Mouse (Mus musculus) adrenal gland, adult 8-10 months (tissue): ENCODE measurements around the gene Chmp1a. TPM values are rescaled to one million over a fixed set of nuclear protein-coding genes. Genes with fewer than 3 reads are reported as not detected.
"Not testable (repeated sequence)": the region's sequence is repeated elsewhere in the genome, so short reads cannot be mapped to it uniquely, and the experiment has no call there.

Source experiments
- DNase-seq: peaks from one replicate; pipeline ENCODE4 v3.0.0; 2022
- total RNA-seq, 4 experiments: library from RNA; stranded (reverse); gene quantifications; 2 replicates each; pipeline ENCODE4 v1.2.4; 2022

Chmp1a gene
- 100 to 1,000 TPM; 112 to 141 (median 134) TPM for total RNA-seq

DNA sequence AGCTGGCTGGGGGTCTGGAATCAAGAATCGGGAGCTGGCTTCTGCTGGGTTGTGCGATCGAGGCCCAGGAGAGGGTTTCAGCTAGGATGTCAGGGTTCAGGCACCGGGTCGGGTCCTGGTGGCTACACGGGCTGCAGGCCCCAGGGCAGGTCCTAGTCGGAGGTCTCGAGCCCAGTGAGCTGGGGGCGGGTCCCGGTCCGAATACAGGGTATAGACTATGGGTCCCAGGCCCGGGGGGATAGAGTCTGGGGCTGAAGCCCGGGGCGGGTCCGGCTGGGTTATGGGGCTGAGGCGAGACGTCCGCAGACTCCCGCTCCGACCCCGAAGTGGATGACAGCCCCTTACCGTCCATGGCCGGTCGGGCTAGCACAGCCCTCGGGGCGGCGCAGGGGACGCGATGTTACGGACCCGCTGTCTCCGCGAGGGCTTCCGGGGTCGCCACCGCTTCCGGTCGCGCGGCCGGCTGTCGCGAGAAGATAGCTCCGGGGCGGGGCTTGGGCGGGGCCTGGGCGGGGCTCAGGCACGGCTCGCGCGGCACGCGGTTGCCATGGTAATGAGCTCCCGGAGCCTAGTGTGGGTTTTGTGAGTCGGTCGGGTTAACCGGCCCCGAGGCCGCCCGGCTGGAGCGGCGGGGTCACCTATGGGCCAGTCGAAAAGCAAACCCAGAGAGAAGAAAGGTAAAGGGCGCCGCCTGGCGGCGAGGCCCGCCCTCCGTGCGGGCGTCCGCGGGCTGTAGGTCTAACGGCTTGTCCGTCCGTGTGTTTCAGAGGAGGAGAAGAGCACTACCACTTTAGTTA, at the start of gene Chmp1a, which contains the start of gene Spata33:
Gene Chmp1a (minus strand): TSS at position 443 of the 797 bp plus-strand sequence.
Gene Spata33 (plus strand): TSS at position 512 of the 797 bp plus-strand sequence.
- peak; percentile 93 for DNase-seq

- not testable (repeated sequence) for DNase-seq
Observed at GRCm38 (mm10) chr8:123257593-123257992, 45.0 kb upstream of the Chmp1a start.

DNA sequence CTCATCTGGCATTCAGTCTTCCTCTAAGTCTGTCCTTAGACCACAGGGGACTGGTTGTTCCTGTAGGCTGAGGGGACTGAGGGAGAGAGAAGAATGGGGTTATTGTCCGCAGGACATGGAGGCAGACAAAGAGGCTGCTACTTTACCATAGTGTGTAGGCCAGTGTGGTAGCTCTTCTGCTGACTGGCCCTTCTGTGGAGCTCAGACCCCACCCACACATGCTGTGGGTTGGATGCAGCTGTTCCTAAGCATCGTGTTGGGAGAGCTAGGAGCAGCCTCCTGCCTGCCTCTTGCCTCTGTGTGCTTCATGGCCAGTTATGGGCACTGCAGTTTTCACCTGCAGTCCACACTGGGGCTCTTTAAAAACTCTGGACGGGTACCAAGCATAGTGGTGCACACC, 44.6 kb upstream of the Chmp1a start:
- DNase-seq = no peak

- no peak for DNase-seq
Observed at GRCm38 (mm10) chr8:123255170-123255569, 42.6 kb upstream of the Chmp1a start.

DNA sequence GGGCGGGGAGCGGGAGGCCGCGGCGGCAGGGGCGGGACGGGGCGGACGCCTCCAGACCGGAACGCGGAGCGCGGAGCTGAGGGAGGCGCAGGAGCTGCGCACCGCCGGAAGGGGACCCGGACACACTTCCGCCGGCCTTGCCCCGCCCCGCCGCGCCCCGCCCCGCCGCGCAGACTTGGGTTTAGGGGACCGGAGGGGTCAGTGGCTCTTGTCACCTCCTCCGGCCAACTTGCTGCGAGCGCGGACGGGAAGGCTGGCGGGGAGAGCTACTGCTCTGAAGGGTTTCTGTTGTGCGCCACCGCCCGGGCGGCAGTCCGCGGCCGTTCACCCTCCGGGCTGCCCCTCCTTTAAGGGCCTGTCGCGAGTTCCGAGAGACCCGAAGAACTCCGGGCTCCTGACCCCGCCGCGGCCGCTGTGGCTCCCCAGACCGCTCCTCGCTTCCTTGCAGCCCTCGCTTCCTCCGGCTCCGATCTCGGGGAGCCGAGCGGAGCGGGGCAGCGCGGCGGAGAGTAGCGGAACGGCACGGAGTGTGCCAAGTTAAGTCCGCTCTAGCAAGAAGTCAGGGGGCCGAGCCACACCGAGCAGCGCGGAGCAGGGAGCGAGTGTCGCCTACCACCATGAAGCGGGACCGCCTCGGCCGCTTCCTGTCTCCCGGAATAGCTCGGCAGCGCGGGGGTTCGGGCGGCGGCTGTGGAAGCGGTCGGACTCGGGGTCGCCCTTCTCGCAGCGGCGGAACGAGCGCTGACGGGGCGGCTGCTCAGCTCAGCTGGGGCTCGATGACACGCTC, 41.7 kb upstream of the Chmp1a start, which contains the start of the genes Zfp276 and Vps9d1:
Gene Zfp276 (plus strand): TSS at position 97 of the 787 bp plus-strand sequence.
Gene Vps9d1 (minus strand): TSS at position 250 of the 787 bp plus-strand sequence.
- DNase-seq = peak; percentile 71

DNA sequence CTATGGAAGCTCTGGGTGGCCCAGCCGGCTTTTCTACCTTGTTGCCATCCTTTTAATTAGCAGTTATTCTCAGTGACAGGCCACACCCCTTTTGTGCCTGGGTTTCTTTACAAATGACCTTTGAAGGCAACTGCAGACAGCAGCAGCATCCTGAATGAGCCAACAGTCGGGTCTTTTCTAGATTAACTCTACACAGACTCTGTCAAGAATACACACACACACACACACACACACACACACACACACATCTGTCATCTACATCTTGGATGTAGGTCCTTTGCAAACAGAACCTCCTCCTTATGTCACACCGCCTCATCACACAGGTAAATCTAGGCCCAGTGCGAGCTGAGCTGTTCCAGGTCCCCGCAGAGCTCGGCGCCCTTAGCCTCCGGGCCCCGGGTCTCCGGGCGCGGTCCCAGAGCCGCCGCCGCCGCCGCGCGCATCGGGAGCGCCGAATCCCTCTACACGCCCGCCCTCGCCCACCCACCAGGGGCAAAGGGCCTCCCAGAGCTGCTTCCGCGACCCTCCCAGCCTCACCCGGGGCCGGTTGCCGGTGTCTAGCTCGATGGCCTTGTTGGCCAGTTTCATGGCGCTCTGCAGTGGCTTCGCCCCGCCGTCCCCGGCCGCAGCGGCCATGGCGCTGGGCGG, 41.0 kb upstream of the Chmp1a start:
- DNase-seq = peak; percentile 17

- no peak for DNase-seq
Observed at GRCm38 (mm10) chr8:123252925-123253324, 40.4 kb upstream of the Chmp1a start.

- no peak for DNase-seq
Observed at GRCm38 (mm10) chr8:123250940-123251339, 38.4 kb upstream of the Chmp1a start.

DNA sequence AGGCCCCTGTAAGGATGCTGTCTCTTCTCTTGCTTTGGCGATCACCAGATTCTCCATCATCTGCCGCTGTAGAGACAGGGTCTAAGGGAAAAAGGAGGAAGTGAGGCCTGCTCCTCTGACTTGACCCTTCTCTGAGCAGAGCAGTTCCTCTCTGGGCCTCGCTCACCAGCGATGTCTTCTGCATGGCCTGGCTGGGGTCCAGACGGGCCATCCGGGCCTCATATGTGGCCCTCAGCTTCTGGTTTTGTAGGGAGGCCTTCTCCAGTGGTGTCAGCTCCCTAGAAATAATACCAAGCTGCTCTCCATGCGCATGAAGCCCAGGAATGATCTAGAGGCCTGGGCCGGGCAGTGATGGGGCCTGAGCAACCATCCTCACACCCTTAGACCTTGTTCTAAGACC, 36.0 kb upstream of the Chmp1a start:
- no peak for DNase-seq

DNA sequence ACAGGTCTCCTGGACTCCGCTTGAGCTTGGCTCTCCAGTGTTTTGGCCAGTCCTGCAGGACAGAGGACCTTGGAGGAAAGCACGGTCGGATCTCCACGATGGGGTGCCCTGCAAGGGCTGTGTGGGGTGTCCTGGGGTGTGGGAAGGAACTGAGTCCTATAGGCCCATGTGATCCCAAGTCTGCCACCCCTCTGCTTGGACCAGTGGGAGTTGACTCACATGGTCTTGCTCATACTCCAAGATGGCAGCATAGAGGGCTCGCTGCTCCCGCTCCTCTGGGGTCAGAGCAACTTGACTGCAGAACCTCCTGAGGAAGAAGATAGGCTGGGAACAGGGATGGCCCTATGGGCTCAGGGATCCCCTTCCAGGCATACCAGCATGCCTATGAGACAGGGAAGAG, 35.2 kb upstream of the Chmp1a start:
- no peak for DNase-seq

GRCm38 (mm10) chr8:123245543-123245942, 33.0 kb upstream of the Chmp1a start:
- no peak for DNase-seq

DNA sequence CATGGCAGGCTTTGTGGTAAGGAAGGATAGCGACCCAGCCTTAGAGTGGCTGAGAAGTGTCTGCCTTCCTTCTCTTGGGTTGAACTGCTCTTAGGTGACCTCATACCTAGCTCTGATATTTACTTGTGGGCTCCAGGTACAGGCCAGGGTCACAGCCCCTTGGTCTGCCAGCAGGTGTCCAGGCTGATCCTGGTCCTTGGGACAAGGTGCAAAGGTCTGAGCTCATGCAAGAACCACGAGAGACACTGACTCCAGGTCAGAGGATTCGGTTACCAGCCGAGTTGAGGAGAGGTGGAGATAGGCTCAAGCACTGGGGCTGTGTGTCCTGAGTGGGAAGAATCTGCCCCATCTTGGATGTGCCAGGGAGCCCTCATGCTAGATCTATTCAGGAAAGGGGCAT, 31.8 kb upstream of the Chmp1a start:
- no peak for DNase-seq

GRCm38 (mm10) chr8:123243053-123243452, 30.5 kb upstream of the Chmp1a start:
- DNase-seq = no peak

GRCm38 (mm10) chr8:123242107-123242923, 29.8 kb upstream of the Chmp1a start:
- no peak for DNase-seq

- DNase-seq = peak; percentile 57
Observed at GRCm38 (mm10) chr8:123239398-123239797, 26.8 kb upstream of the Chmp1a start.

GRCm38 (mm10) chr8:123235520-123236497, 23.2 kb upstream of the Chmp1a start, which contains the start of gene Spata2l:
Gene Spata2l, minus strand, starts transcription at chr8:123236233.
- peak; percentile 89 for DNase-seq

GRCm38 (mm10) chr8:123234918-123235519, 22.5 kb upstream of the Chmp1a start:
- no peak for DNase-seq

DNA sequence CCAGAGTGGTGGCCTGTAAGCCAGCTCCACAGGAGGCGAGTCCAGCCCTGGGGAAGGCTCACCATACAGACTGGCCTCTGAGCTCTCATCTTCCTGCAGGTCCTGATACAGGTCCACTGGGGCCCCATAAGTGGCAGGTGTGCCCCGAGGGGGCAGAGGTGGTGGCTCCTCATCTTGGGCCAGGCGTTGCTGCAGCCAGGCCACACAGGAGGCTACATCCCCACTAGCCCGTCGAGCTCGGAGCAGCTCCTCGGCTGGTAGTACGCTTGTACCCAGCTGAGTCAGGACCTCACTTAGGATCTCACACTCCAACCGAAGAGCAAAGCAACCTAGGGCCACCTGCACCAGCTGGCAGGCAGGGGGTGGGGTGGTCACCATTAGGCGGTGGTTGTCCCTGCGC, 21.2 kb upstream of the Chmp1a start:
- DNase-seq = no peak

GRCm38 (mm10) chr8:123233300-123233699, 20.7 kb upstream of the Chmp1a start:
- DNase-seq = no peak

DNA sequence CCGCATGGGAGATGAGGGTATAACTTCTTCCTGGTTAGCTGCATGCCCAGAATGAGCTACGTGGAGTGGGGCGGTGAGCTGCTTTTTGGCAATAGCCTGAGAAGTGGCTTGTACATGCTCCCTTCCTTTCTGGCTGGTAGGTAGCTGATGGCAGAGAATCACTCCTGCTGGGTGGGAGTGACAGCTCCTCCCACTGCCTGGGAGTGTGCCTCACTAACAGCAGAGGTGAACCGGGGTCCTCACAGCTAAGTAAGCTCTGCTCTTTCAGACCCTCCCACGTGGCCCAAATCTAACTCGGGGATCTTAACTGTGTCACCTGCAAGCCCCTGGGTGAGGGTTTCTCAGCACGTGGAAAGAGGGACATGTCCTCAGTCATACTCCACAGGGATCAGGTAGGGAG, 20.0 kb upstream of the Chmp1a start:
- DNase-seq = no peak
